Mouse (Mus musculus): Measurements from ENCODE around the gene Fibin. TPM values are rescaled to one million over a fixed set of nuclear protein-coding genes. Genes with fewer than 3 reads are reported as not detected.

Fibin gene
- 0.91 and 0.94 TPM in 2 replicates for polyA plus RNA-seq (2015; fragmentation: Nextera tagmentation; extraction: Ambion mirVana)

DNA sequence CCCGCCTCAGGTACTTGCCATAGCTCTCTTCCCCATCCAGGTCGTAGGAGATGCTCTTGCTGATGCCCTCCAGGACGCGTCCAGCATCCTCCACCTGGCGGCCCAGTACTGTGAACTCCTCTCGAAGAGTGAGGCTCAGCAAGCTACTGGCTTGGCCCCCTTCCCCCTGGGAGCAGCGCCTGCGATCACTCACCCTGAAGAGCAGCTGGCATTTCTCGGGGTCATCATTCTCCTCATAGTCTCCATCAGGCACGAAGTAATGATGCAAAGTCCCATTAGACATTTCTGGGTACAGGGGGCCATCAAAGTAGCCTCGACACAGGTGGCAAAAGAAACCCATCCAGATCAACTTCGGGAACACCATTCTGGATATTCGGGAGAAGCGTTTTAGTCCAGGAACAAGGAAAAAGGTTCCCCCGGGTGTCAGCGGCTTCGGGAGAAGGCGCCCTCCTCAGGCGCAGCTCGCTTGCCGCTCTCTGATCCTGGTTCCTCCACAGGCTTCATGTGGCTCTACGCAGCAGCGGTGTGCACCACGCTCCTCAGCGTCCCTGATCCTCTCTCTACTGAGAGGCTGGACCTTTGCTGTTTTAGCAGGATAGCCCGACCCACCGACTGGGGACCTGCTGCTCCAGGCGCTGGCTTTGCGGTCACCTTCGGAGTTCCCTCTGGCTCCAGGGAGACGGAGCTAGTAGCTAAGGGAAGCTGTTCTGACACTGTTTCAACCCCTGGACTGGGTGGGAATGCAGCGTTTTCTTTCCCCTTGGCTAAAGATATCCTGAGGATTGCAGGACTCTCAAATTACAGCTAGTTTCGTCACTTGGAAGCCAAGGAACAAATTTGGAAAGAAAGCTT, at the start of gene Fibin:
TSS of gene Fibin (minus strand) at position 752 of the 852 bp plus-strand sequence.
- DNase-seq (ENCODE audit: low spot score): no peak

DNA sequence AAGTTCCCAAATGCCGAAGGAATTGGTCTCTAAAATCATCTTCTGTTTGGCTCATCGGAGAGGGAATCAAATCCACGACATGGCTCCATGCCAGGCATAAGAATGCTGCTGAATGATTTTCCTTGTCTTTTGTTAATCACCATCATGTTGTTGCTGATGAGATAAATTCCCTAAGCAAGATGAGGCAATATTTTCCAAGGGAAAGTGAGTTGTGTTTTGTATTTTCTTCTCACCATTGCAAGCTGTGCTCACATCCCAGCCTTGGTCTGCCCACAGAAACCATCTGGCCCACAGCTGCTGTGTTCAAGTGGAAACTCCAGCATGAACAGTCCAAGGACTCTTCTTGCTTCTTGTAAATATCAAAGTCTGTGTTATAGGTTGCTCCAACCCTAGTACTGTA, 48.4 kb upstream of the Fibin start:
- DNase-seq (ENCODE audit: low spot score): no peak

DNA sequence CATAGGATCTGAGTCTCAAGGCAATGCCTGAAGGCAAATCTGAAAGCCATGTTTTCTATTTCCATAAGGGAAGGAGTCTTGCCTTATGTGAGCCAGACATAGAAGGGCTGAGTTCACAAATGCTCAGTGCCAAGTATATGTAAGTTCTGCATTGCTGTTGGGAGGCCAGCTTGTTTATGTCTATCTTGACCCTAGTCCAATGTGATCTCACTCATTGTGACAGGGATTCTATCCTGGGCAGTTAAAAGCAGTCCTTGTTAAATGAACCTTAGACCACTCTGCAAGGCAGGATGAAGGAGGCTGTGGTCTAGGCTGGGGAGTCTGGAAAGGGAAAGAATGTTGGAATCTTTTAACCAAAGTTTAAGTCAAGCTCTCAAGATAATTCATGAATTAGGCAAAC, 45.8 kb upstream of the Fibin start:
- no peak for DNase-seq (ENCODE audit: low spot score)

DNA sequence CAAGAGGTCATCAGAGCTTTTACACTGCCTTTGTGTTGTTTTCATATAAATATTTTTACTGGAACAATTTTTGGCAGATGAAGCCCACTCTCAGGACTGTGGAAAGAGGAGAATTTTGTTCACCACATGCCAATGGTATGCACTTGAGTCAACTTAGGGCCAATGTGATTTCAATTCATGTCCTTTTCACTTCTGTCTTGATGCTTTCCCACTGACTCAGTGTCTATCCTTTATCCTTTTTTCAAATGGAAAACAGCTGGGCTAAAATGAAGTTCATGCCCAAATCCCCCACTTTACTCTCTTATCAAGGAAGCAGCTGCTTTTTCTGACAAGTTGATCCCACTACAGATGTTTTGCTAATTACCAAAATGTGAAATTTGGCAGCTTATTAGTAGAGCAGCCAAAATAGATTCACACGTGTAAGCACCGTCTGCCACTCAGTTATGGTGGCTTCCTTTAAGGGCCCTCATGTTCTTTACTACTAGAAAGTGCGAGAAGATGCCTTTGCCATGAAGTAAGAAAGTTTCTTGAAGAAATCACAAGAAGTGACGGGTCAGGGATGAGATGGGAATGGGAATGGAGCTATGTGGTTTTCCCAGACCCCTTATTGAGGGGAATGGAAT, 29.8 kb upstream of the Fibin start:
- DNase-seq (ENCODE audit: low spot score): no peak

DNA sequence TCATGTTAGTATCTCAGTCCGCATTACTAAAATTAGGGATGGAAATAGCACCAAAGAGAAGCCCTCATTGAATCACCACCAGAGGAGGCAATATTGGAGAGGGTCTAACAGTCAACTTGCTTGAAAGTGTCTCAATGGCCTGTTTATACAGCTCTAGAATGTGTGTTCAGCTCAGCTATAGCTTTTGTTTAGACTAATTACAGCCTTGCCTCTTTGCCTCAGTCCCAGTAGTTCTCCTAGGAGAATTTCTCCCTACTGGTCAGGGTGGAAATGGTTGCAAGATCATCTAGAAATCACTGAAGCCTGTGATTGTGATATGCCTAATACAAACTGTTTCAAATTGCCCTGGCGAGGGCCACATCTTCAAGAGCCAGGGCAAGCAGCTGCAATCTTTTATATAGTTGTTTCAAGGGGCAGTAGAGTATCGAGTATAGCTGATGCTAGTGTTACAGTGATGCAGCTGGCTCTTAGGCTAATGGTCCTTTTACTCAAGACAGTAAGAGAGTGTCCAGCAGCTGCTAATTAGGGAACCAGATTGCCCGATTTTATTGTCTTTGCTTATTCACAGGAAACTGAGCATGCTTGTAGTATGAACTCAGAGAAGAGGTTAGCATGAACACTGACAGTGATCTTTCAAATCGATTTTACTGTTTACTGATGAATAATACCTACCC, 27.9 kb upstream of the Fibin start:
- DNase-seq (ENCODE audit: low spot score): no peak

DNA sequence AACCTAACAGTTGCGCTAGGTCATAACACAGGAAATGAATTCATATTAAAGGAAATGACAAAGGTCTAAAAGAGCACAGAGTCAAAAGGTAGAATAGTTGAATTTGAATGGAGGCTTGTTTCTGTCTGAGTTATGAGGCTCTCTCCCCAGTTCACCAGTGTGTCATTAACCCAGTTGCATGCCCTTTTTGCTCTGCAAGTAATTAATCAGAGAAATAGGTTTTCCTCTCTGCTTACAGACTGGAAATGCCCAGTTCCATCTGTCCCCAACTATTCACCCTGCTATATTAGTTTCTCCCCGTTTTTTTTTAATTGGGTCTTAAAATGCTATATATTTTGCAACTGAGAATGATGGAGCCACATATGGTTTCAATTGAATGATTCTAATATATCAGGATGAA, 16.8 kb upstream of the Fibin start:
- DNase-seq (ENCODE audit: low spot score): no peak

DNA sequence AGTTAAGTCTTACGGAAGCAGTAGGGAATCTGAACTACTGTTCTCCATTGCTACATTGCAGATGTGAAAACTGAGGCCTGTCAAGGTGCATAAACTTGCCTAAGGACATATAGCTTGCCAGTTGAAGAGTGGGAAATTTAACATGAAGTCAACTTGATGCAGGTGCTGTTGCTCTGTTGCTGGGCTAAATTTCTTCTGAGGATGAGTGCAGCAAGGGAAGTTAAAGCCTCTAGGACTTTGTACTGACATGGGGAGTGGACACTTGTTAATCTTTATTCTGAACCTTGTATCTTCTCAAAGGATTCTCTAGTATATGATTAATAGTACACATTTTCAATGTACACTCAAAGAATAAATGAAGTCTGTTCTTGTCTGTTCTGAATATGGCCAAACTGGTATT, 13.7 kb upstream of the Fibin start:
- DNase-seq (ENCODE audit: low spot score): no peak

DNA sequence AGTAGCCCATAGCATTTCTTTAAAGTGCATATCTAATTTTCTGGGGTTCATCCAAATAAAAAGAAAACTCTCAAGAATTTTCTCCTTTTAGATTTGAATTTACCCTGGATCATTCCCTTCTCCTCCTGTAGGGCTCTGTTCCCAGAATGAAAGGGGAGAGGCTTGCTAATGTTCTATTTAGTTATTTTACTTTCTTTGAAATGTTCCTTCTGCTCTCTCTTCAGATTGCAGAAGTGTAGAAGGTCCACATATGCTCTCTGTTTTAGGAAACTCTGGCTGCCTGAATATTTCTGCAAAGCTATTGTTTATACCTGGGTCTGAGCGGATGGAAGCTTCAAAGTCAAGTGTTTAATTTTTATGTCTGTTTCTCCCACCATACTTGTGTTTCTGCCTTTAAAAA, 12.5 kb upstream of the Fibin start:
- no peak for DNase-seq (ENCODE audit: low spot score)

DNA sequence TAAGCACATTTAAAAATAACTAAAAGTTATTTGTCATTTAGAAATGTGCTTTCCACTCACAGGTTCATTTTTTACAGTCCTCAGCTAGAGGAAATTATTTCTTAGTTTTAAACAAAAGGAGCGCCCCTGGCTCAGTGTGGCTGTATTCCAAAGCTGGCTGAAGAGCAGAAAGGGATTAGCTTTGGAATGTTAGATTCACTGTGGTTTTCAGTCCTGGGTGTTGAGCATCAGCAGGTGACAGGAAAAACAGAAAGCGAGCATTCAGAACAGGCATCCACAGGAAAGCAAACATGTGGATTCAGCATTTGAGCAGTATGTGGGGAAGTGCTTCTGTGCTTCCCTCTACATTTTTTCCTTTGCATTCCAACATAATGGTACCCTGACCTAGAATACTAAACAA, 10.2 kb upstream of the Fibin start:
- no peak for DNase-seq (ENCODE audit: low spot score)

DNA sequence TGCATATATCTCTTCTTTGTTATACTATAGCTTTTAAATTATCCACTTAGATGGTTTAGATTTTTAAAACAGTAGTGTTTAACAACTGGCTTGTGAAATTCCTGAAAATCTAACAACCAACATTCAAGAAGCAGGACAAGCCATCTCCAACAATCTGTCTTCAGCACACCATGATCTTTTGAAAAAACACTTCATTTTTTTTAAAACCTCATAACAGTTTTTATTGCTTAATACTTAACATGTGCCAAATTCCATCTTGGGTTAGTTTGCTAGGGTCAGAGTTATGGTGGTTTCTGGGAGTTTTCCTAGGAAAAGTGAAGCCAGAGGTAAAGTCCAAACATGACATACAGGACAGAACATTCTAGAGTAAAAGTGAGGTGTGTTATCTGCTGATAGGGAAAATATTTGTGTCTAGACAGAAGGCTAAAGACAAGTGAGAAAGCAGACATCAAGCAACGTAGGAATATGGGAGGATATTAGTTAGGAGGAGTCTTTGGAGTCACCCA, 4.5 kb upstream of the Fibin start:
- DNase-seq (ENCODE audit: low spot score): no peak

DNA sequence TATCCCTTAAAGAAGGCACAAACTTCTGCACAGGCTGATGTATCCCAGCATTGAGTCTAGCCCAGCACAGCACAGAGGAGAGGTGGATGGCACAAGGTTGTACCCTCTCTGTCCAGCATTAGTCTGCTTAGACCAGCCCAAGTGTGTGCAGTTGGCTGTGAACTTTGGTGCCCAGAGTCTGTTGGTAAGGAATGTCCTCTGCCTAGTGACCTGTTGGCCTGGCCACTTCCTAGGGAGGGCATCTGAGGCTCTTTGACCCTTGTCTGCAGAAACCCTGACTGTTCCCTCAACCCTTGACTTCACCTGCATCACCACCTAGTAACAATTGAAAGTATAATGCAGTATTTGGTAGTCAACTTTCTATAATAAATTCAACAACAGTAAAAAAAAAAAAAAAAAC, 2.4 kb upstream of the Fibin start:
- no peak for DNase-seq (ENCODE audit: low spot score)

DNA sequence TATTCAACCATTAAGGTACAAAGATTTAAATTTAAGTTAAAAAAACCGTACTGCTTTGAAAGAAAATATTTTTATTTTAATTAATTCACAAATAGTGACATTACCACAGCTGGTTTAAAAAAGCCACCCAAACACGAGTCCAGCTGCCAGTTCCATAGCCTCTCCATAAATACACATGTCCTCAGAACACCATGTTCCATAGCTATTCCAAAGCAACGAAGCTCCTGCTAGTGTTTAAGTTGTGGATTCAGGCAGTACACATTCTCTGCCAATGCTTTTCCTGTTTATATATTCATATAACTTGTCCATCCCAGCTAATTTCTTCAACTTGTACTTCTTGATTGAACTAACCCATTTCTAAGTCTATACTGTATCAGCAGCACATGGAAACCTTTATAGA, 872 bp upstream of the Fibin start:
- no peak for DNase-seq (ENCODE audit: low spot score)

DNA sequence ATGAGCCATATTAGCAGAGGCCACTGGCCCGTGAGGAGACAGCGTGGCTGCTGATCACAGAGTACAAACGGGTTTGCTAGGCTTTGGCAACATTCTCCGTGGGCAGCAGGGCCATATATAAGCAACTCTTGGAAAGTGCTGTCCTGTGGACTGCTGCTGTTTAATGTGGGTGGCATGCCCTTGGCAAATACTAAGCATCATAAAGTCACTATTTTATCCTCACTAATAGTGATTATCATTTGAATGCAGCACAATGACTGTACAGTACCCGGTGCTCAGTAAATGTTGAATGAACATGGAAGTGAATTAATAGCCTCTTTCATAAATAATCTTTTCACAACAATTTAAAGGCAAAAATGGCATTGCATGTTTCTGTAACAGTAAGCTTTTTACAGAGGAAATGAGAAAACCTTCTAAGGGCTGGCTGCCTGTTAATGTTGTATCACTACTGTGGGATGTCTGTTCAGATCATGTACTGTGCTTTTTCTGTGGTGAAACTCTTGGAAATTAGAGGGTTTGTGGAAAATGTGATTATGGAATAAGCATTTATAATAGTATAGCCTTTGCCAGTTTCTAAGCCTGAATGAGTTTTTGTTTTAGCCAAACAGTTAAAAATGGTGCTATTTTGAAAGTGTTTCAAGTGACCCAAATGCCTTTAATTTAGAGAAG, 9.5 kb downstream of the Fibin start:
- DNase-seq (ENCODE audit: low spot score): no peak

DNA sequence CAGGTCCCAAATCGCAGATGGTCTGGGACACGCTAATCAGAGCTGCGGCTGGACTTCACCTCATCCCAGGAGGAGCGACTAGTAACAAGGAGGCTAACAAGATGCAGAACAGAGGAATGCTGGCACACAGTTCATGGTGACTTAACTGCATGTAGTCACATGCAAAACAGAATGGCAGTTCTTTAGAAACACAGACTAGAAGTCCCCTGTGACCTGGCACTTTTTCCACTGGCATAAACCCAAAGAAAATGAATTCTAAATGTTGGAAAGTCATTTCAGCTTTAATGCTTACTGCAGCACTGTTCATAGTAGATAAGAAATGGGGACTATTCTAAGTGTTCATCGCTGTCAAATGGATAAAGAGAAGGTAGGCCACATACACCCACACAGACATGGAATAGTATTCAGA, 11.1 kb downstream of the Fibin start:
- DNase-seq (ENCODE audit: low spot score): no peak

DNA sequence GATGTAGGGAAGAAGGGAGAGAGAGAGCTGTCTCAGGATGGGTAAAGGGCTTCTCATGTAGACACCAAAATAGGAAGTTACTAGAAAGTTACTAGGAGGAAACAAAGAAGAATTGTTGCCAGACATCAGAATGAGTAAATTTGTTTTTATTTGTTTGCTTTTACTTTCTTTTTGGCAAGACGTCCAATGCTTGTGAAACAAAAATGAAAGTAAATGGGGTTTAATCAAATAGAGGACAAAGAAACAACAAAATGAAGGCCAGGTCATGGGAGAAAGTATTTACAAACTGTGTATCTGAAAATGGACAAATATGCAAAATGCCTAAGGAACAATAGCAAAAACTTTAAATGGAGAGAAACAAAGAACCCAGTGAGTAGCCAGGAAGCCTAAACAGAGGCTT, 11.6 kb downstream of the Fibin start:
- DNase-seq (ENCODE audit: low spot score): no peak

DNA sequence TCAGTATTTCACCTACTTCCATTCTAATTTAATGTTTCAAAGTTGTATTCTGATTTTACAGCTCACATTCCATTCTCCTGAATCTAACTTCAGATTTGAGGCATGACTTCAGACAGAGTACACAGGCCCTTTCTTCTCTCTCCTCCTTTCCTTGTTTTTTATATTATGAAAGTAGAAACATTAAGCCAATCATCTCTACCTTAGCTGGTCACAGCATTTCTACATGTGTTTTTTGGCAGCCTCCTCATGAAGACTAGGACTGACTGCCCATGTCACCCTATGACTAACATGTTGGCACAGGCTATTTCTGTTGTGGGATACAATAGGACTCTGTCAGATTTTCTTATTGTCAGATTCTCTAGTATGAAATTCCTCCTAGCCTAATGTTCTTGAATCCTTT, 34.0 kb downstream of the Fibin start:
- DNase-seq (ENCODE audit: low spot score): no peak

DNA sequence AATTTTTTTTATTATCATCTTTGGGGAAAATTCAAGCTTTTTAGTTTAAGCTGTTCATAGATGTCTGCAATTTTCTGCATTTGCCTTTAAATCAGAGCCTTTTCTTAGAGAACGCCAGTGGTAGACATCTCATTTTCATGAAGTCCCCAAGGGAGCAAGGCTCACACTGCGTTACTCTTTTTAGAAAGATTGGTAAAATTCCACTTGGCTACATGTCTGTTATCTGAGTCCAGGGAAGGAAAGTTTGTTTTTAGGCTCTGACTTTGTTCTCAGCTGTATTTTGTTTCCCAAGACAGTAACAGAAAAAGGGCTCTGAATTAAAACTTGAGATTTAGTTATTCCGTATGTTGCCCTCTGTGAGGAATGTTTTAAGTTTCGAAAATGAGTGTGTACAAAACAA, 43.0 kb downstream of the Fibin start:
- no peak for DNase-seq (ENCODE audit: low spot score)

DNA sequence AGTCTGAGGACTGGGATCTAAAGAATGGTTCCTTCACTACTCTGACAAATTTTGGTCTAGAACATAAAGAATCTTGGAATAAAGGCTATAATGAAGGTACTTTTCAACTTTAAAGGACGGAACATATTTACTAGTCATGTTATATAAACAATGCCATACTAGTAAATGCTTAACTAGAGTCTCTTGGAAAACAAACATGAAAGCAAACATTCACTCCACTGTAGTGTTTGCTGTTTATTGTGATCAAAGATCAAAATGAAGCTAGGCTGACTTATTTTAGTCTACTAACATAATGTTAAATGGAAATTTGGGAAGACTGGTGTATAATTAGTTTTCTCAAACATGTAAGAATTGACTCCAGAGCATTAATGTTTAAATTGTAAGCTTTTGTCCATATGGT, 43.7 kb downstream of the Fibin start:
- DNase-seq (ENCODE audit: low spot score): no peak

DNA sequence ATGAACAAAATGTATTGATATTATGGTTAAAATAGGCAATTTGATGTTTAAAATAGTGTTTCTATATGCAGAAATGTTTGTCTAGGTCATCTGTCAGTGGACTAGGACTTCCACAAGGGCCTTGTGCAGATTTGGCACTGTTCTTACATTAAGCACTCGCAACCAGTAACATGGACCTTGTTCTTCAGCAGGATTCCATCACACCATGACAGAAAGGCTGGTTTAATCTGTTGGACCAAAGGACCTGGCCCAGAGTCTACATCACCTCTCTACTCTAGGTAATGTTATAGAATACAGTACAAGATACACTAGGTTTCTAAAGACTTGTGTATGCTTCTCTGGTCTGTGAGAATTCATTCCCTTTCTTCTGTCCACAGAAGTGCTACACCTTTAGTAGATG, 44.3 kb downstream of the Fibin start:
- DNase-seq (ENCODE audit: low spot score): no peak

DNA sequence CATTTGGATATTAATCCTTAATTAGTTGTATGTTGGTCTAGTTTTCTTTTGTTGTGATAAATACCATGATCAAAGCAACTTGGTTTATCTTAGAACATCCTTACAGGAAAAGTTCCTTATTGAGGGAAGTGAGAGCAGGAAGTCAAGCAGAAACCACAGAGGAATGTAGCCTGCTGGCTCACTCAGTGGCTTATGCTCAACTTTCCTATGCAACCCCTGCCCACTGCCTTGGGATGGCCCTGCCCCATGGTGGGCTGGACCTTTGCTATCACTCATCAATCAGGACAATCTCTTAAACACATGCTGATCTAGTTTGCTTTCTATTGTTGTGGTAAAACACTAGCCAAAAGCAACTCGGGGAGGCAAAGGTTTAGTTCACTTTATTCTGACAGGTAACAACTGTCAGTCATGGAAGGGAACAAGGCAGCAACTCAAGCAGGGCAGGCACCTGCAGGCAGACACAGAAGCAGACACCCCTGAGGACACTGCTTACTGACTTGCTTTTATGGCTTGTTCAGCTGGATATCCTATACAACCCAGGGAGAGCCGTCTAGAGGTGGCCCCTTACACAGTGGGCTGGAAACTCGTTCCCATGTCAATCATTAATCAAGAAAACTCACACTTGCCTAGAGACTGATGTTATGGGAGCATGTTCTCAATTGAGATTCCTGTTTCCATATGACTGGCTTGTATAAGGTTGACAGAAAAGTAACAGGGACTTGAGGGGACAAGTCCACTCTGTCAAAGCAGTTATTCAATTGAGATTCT, 46.7 kb downstream of the Fibin start:
- no peak for DNase-seq (ENCODE audit: low spot score)

Data from thymus, postnatal 0 days (tissue).